Comparison of ENCODE assay signal across 13 mouse cellular contexts in the genomic region with DNA sequence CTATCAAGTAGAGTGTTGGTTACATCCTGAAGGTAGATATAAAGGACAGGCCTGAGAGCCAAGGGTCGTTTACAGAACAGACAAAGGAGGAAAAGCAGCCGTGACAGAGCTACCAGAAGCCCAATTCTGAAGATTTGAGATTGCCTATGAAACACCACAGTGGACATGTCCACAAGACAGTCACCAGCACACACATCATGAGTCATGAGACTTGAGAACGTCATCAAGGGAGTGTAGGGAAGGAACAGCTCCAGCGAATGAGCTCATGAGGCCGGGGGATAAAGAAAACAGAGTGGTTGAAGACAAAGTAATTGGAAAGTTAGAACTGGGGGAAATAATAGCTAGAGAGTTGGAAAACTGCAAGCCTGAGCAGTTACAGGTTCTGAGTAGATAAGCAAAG. TPM values are rescaled to one million over a fixed set of nuclear protein-coding genes. Genes with fewer than 3 reads are reported as not detected.
DNase-seq lines count a peak whose midpoint lies in the region; ATAC-seq and TF ChIP-seq lines count a peak whose summit lies in the region.
"Had no signal": no experiment of that assay in that cellular context is flagged by ENCODE, and none has a peak within 500 bp of the region (broad histone marks: within the 10 kb centered on the region; RNA-seq: fewer than 3 reads in every experiment).

No protein-coding gene starts in this region.

- ATAC-seq in kidney, embryonic 15.5 days (replicated peaks; ENCODE audit: low FRiP score), result no peak
- peak; percentile 47; the same call in 1 of the 2 replicates for ATAC-seq in heart, embryonic 14.5 days (ENCODE audit: insufficient number of reproducible peaks, insufficient read depth, low FRiP score, low read depth)
- no peak for ATAC-seq in midbrain, embryonic 16.5 days
- ATAC-seq: forebrain, embryonic 14.5 days; midbrain, embryonic 13.5 days had no signal

- no peak overlapping the region for H3K4me2 ChIP-seq in kidney, embryonic 15.5 days
- H3K4me2 ChIP-seq in heart, embryonic 14.5 days (ENCODE audit: low read length), result no peak overlapping the region
- no peak overlapping the region for H3K4me2 ChIP-seq in midbrain, embryonic 16.5 days (ENCODE audit: low read length)
- H3K4me2 ChIP-seq: hindbrain, embryonic 15.5 days; midbrain, embryonic 13.5 days had no signal

- H3K9ac ChIP-seq in kidney, embryonic 15.5 days, result no peak overlapping the region
- H3K9ac ChIP-seq in heart, embryonic 14.5 days (ENCODE audit: low read length), result no peak overlapping the region; the same call in 1 of the 2 replicates
- no peak overlapping the region for H3K9ac ChIP-seq in midbrain, embryonic 16.5 days (ENCODE audit: low read depth, low read length)
- H3K9ac ChIP-seq: hindbrain, embryonic 15.5 days; midbrain, embryonic 13.5 days had no signal

- H3K4me3 ChIP-seq in kidney, embryonic 15.5 days (replicated peaks), result no peak overlapping the region
- no peak overlapping the region for H3K4me3 ChIP-seq in kidney, adult 2 months (ENCODE audit: insufficient read depth, low read depth, low read length)
- H3K4me3 ChIP-seq in embryonic facial prominence, embryonic 10.5 days, result no peak overlapping the region
- H3K4me3 ChIP-seq in heart, embryonic 14.5 days (ENCODE audit: control insufficient read depth in 1 of 2, insufficient read depth in 1 of 2, low read depth in 1 of 2, low read length in 2 of 2), result no peak overlapping the region
- H3K4me3 ChIP-seq in macrophage (ENCODE audit: inconsistent target), result no peak overlapping the region
- H3K4me3 ChIP-seq in midbrain, embryonic 16.5 days (ENCODE audit: low read depth, low read length), result no peak overlapping the region
- H3K4me3 ChIP-seq: hindbrain, embryonic 15.5 days; midbrain, embryonic 13.5 days had no signal

- WGBS in kidney, embryonic 15.5 days, result 65% methylated on average over 5 of the region's 5 CpGs
- WGBS in kidney, adult 2 months, result 65% methylated on average over 5 of the region's 5 CpGs
- WGBS in embryonic facial prominence, embryonic 10.5 days, result 79% methylated on average over 5 of the region's 5 CpGs
- WGBS in heart, embryonic 14.5 days, result 23% methylated on average over 5 of the region's 5 CpGs
- 78% methylated on average over 5 of the region's 5 CpGs for WGBS in macrophage (ENCODE audit: missing documents)
- WGBS in midbrain, embryonic 16.5 days, result 83% methylated on average over 5 of the region's 5 CpGs

- 0 out of 2 replicates have a peak, but pooled peaks cover 6% of the 10 kb centered on the region for H3K36me3 ChIP-seq in kidney, embryonic 15.5 days
- no peaks in the 10 kb centered on the region; the same call in 1 of the 2 replicates for H3K36me3 ChIP-seq in kidney, adult 2 months (ENCODE audit: control insufficient read depth, insufficient read depth, low read length)
- H3K36me3 ChIP-seq in embryonic facial prominence, embryonic 10.5 days (replicated peaks), result no peaks in the 10 kb centered on the region; the same call in 1 of the 2 replicates
- peaks cover 18% of the 10 kb centered on the region; the same call in 1 of the 2 replicates for H3K36me3 ChIP-seq in heart, embryonic 14.5 days (ENCODE audit: control insufficient read depth, insufficient read depth, low read length)
- peaks cover 21% of the 10 kb centered on the region; the same call in 1 of the 2 replicates for H3K36me3 ChIP-seq in macrophage (ENCODE audit: inconsistent target)
- 0 out of 2 replicates have a peak, but pooled peaks cover 2% of the 10 kb centered on the region for H3K36me3 ChIP-seq in midbrain, embryonic 16.5 days (ENCODE audit: control insufficient read depth, insufficient read depth, low read length)

- no peak for TF ChIP-seq CTCF in kidney, adult 2 months (conservative IDR thresholded peaks at IDR 0.05; ENCODE audit: insufficient read depth, insufficient read length, low read depth, low read length)

- H3K27me3 ChIP-seq in kidney, embryonic 15.5 days, result no peaks in the 10 kb centered on the region
- H3K27me3 ChIP-seq in kidney, adult 2 months (replicated peaks; ENCODE audit: control insufficient read depth, insufficient read depth, low read length), result no peaks in the 10 kb centered on the region
- H3K27me3 ChIP-seq in embryonic facial prominence, embryonic 10.5 days (replicated peaks; ENCODE audit: low read depth, poor library complexity, severe bottlenecking), result no peaks in the 10 kb centered on the region
- no peaks in the 10 kb centered on the region for H3K27me3 ChIP-seq in heart, embryonic 14.5 days (ENCODE audit: control insufficient read depth, insufficient read depth, low read length)
- H3K27me3 ChIP-seq in midbrain, embryonic 16.5 days (ENCODE audit: control insufficient read depth, insufficient read depth, low read depth, low read length), result no peaks in the 10 kb centered on the region
- H3K27me3 ChIP-seq: CH12.LX; hindbrain, embryonic 15.5 days; midbrain, embryonic 13.5 days had no signal

- DNase-seq in kidney, adult 2 months, result no peak
- no peak for DNase-seq in embryonic facial prominence, embryonic 10.5 days (ENCODE audit: low spot score)
- DNase-seq in layer of hippocampus, adult 9-11 months, result no peak
- no peak for DNase-seq in kidney, postnatal 14 days
- DNase-seq: cerebellum, postnatal 10 days had no signal

- peak overlapping the region; percentile 86 for H3K27ac ChIP-seq in kidney, embryonic 15.5 days
- no peak overlapping the region; the same call in 1 of the 2 replicates for H3K27ac ChIP-seq in kidney, adult 2 months (ENCODE audit: insufficient read depth, low read depth, low read length)
- H3K27ac ChIP-seq in embryonic facial prominence, embryonic 10.5 days (replicated peaks), result peak overlapping the region; percentile 83
- H3K27ac ChIP-seq in heart, embryonic 14.5 days (replicated peaks in 1 of 2; ENCODE audit: control insufficient read depth in 1 of 2, insufficient read depth in 1 of 2, low read depth in 2 of 2, low read length in 2 of 2), result peak overlapping the region; percentile 68 to 71
- peak overlapping the region; percentile 80 for H3K27ac ChIP-seq in macrophage
- no peak overlapping the region for H3K27ac ChIP-seq in midbrain, embryonic 16.5 days (ENCODE audit: low read length)
- H3K27ac ChIP-seq: hindbrain, embryonic 15.5 days; midbrain, embryonic 13.5 days had no signal

- no peaks in the 10 kb centered on the region for H3K79me2 ChIP-seq in macrophage (ENCODE audit: inconsistent target)

- no peaks in the 10 kb centered on the region for H3K9me3 ChIP-seq in kidney, embryonic 15.5 days (replicated peaks)
- no peaks in the 10 kb centered on the region for H3K9me3 ChIP-seq in embryonic facial prominence, embryonic 10.5 days
- H3K9me3 ChIP-seq in heart, embryonic 14.5 days (ENCODE audit: control insufficient read depth, low read length), result no peaks in the 10 kb centered on the region
- H3K9me3 ChIP-seq in midbrain, embryonic 16.5 days (replicated peaks; ENCODE audit: control insufficient read depth, low read length, poor library complexity, severe bottlenecking), result no peaks in the 10 kb centered on the region
- H3K9me3 ChIP-seq: hindbrain, embryonic 15.5 days; midbrain, embryonic 13.5 days had no signal

- TF ChIP-seq POLR2A in kidney, adult 2 months (IDR thresholded peaks at IDR 0.05; ENCODE audit: low read depth, low read length), result no peak

- peaks cover 28% of the 10 kb centered on the region for H3K4me1 ChIP-seq in kidney, embryonic 15.5 days
- no peaks in the 10 kb centered on the region for H3K4me1 ChIP-seq in kidney, adult 2 months (ENCODE audit: control insufficient read depth, insufficient read depth, low read length)
- H3K4me1 ChIP-seq in embryonic facial prominence, embryonic 10.5 days, result peaks cover 29% of the 10 kb centered on the region
- peaks cover 27 to 61% of the 10 kb centered on the region in 2 experiments for H3K4me1 ChIP-seq in heart, embryonic 14.5 days (ENCODE audit: control insufficient read depth in 2 of 2, insufficient read depth in 2 of 2, low read length in 2 of 2)
- H3K4me1 ChIP-seq in midbrain, embryonic 16.5 days (ENCODE audit: control insufficient read depth, insufficient read depth, low read length), result no peaks in the 10 kb centered on the region
- H3K4me1 ChIP-seq: hindbrain, embryonic 15.5 days; midbrain, embryonic 13.5 days had no signal

RNA-seq across cellular contexts. Expression of a gene that starts 22.1 kb away (rescaled TPM):
- 92.0 and 97.3 TPM in 2 replicates for polyA plus RNA-seq in kidney, embryonic 15.5 days (2015; fragmentation: Nextera tagmentation; extraction: Ambion mirVana)
- polyA plus RNA-seq in kidney, adult 2 months (2012; rRNA removed), result 29.6 and 31.2 TPM in 2 replicates
- 92.7 and 95.4 TPM in 2 replicates for polyA plus RNA-seq in embryonic facial prominence, embryonic 10.5 days (2016; fragmentation: Nextera tagmentation; extraction: Ambion mirVana)
- 48.7 and 59.8 TPM in 2 replicates for polyA plus RNA-seq in heart, embryonic 14.5 days (2014; fragmentation: Nextera tagmentation; extraction: Ambion mirVana)
- total RNA-seq in macrophage (2018; cell fraction: chromatin; rRNA removed), result 100 to 1,000 TPM in 1 of 26 experiments, 10 to 100 TPM in 25; 13.0 to 153 (median 34.1) TPM
- 10 to 100 TPM; 35.3 to 60.4 (median 42.7) TPM for total RNA-seq in macrophage (2018; cell fraction: cytosol; rRNA removed)
- 100 to 1,000 TPM in 1 of 26 experiments, 10 to 100 TPM in 25; 17.4 to 114 (median 34.7) TPM for total RNA-seq in macrophage (2018; cell fraction: nucleus; rRNA removed)
- polyA plus RNA-seq in macrophage (2018), result 29.7 to 103 TPM (median 53.7 TPM) in 3 replicates
- polyA plus RNA-seq in midbrain, embryonic 16.5 days (2015; fragmentation: Nextera tagmentation; extraction: Ambion mirVana), result 44.2 and 46.0 TPM in 2 replicates

RNA-seq across cellular contexts. Expression of a gene that starts 34.8 kb away (rescaled TPM):
- not detected in 2 replicates for polyA plus RNA-seq in kidney, embryonic 15.5 days (2015; fragmentation: Nextera tagmentation; extraction: Ambion mirVana)
- not detected in 2 replicates for polyA plus RNA-seq in kidney, adult 2 months (2012; rRNA removed)
- not detected in 2 replicates for polyA plus RNA-seq in embryonic facial prominence, embryonic 10.5 days (2016; fragmentation: Nextera tagmentation; extraction: Ambion mirVana)
- polyA plus RNA-seq in heart, embryonic 14.5 days (2014; fragmentation: Nextera tagmentation; extraction: Ambion mirVana), result not detected in 2 replicates
- total RNA-seq in macrophage (2018; cell fraction: chromatin; rRNA removed), result not detected
- not detected for total RNA-seq in macrophage (2018; cell fraction: cytosol; rRNA removed)
- not detected for total RNA-seq in macrophage (2018; cell fraction: nucleus; rRNA removed)
- not detected in 3 replicates for polyA plus RNA-seq in macrophage (2018)
- not detected in 2 replicates for polyA plus RNA-seq in midbrain, embryonic 16.5 days (2015; fragmentation: Nextera tagmentation; extraction: Ambion mirVana)
- total RNA-seq: CH12.LX had no signal
- polyA plus RNA-seq: forebrain, embryonic 14.5 days; hindbrain, embryonic 15.5 days; midbrain, embryonic 13.5 days had no signal

Comparison
In these comparisons a context has a peak if more than half of its experiments do, and no peak if none do; other contexts are left out.
1. H3K27ac ChIP-seq: peak in kidney, embryonic 15.5 days (single experiment), embryonic facial prominence, embryonic 10.5 days (single experiment), heart, embryonic 14.5 days (2 of 2) and macrophage (single experiment); none in kidney, adult 2 months (single experiment) and midbrain, embryonic 16.5 days (single experiment).